Mouse (Mus musculus): Measurements from ENCODE around the gene Ctnnal1. TPM values are rescaled to one million over a fixed set of nuclear protein-coding genes. Genes with fewer than 3 reads are reported as not detected.

The Ctnnal1 gene
- polyA plus RNA-seq, 1 experiment from 2014 or later, result 18.5 TPM

GRCm38 (mm10) chr4:56831998-56832397 is 33.0 kb downstream of the Ctnnal1 start:
- Histone ChIP-seq H3K27ac (replicated peaks) (0 out of 2 replicates have a peak overlapping the region, but pooled peaks have one; percentile 8), H3K4me1 (peaks cover 20% of the 10 kb centered on the region), H3K4me3 (no peak overlapping the region), H3K9me3 (no peaks in the 10 kb centered on the region), H3K27me3 (replicated peaks) (no peaks in the 10 kb centered on the region), H3K4me2 (no peak overlapping the region), H3K9ac (no peak overlapping the region), H3K36me3 (peaks cover 47% of the 10 kb centered on the region)
- WGBS, result 59% methylated on average over 7 of the region's 7 CpGs
- no peak for ATAC-seq (ENCODE audit: extremely low read depth, insufficient number of reproducible peaks, low FRiP score, low TSS enrichment)

- H3K4me3 ChIP-seq, result no peak overlapping the region
- no peaks in the 10 kb centered on the region for H3K27me3 ChIP-seq (replicated peaks)
- 47% methylated on average over 13 of the region's 13 CpGs for WGBS
- peaks cover 52% of the 10 kb centered on the region for H3K36me3 ChIP-seq
- no peaks in the 10 kb centered on the region for H3K9me3 ChIP-seq
- ATAC-seq (ENCODE audit: extremely low read depth, insufficient number of reproducible peaks, low FRiP score, low TSS enrichment), result no peak; the same call in 1 of the 2 replicates
- H3K4me1 ChIP-seq, result peaks cover 20% of the 10 kb centered on the region
- H3K4me2 ChIP-seq, result peak overlapping the region; percentile 21; the same call in 1 of the 2 replicates
- peak overlapping the region; percentile 58 for H3K27ac ChIP-seq (replicated peaks)
- H3K9ac ChIP-seq, result no peak overlapping the region
Observed at GRCm38 (mm10) chr4:56831013-56831609, 33.9 kb downstream of the Ctnnal1 start.

GRCm38 (mm10) chr4:56829511-56829921 is 35.5 kb downstream of the Ctnnal1 start:
- no peak overlapping the region for H3K4me2 ChIP-seq
- ATAC-seq (ENCODE audit: extremely low read depth, insufficient number of reproducible peaks, low FRiP score, low TSS enrichment), result 0 out of 2 replicates have a peak, but pooled peaks have one; percentile 19
- H3K9me3 ChIP-seq, result no peaks in the 10 kb centered on the region
- H3K27me3 ChIP-seq (replicated peaks), result no peaks in the 10 kb centered on the region
- H3K4me1 ChIP-seq, result peaks cover 20% of the 10 kb centered on the region
- H3K36me3 ChIP-seq, result peaks cover 44% of the 10 kb centered on the region
- no peak overlapping the region for H3K9ac ChIP-seq
- H3K27ac ChIP-seq (replicated peaks), result 0 out of 2 replicates have a peak overlapping the region, but pooled peaks have one; percentile 3
- H3K4me3 ChIP-seq, result no peak overlapping the region
- WGBS, result 57% methylated on average over 7 of the region's 7 CpGs

- Histone ChIP-seq H3K4me2 (no peak overlapping the region), H3K9ac (no peak overlapping the region), H3K9me3 (no peaks in the 10 kb centered on the region), H3K4me3 (no peak overlapping the region), H3K4me1 (peaks cover 20% of the 10 kb centered on the region), H3K36me3 (peaks cover 41% of the 10 kb centered on the region), H3K27ac (replicated peaks) (0 out of 2 replicates have a peak overlapping the region, but pooled peaks have one; percentile 3), H3K27me3 (replicated peaks) (no peaks in the 10 kb centered on the region)
- ATAC-seq (ENCODE audit: extremely low read depth, insufficient number of reproducible peaks, low FRiP score, low TSS enrichment), result no peak
- WGBS, result 73% methylated on average over 3 of the region's 3 CpGs
Observed at GRCm38 (mm10) chr4:56828932-56829331, 36.1 kb downstream of the Ctnnal1 start.

GRCm38 (mm10) chr4:56824231-56824630 is 40.8 kb downstream of the Ctnnal1 start:
- Histone ChIP-seq H3K4me1 (no peaks in the 10 kb centered on the region), H3K9me3 (no peaks in the 10 kb centered on the region), H3K27ac (replicated peaks) (no peak overlapping the region), H3K4me3 (no peak overlapping the region), H3K4me2 (no peak overlapping the region), H3K36me3 (peaks cover 31% of the 10 kb centered on the region), H3K9ac (no peak overlapping the region), H3K27me3 (replicated peaks) (no peaks in the 10 kb centered on the region)
- no peak for ATAC-seq (ENCODE audit: extremely low read depth, insufficient number of reproducible peaks, low FRiP score, low TSS enrichment)
- 85% methylated on average over 9 of the region's 9 CpGs for WGBS

- H3K4me3 ChIP-seq, result no peak overlapping the region
Observed at GRCm38 (mm10) chr4:56820017-56820550, 44.9 kb downstream of the Ctnnal1 start.

GRCm38 (mm10) chr4:56815131-56815530 is 49.9 kb downstream of the Ctnnal1 start:
- peaks cover 5% of the 10 kb centered on the region for H3K4me1 ChIP-seq
- no peak overlapping the region for H3K27ac ChIP-seq (replicated peaks)
- H3K36me3 ChIP-seq, result peaks cover 28% of the 10 kb centered on the region
- H3K4me2 ChIP-seq, result no peak overlapping the region
- WGBS, result 86% methylated on average over 8 of the region's 8 CpGs
- no peak overlapping the region for H3K9ac ChIP-seq
- no peak overlapping the region for H3K4me3 ChIP-seq
- no peaks in the 10 kb centered on the region for H3K9me3 ChIP-seq
- no peak for ATAC-seq (ENCODE audit: extremely low read depth, insufficient number of reproducible peaks, low FRiP score, low TSS enrichment)
- H3K27me3 ChIP-seq (replicated peaks), result no peaks in the 10 kb centered on the region

More at GRCm38 (mm10) chr4:56820017-56820550, 44.9 kb downstream of the Ctnnal1 start:
- H3K27me3 ChIP-seq (replicated peaks), result no peaks in the 10 kb centered on the region
- H3K36me3 ChIP-seq, result peaks cover 18% of the 10 kb centered on the region
- H3K9me3 ChIP-seq, result no peaks in the 10 kb centered on the region
- H3K4me1 ChIP-seq, result no peaks in the 10 kb centered on the region
- no peak for ATAC-seq (ENCODE audit: extremely low read depth, insufficient number of reproducible peaks, low FRiP score, low TSS enrichment)
- H3K9ac ChIP-seq, result no peak overlapping the region
- H3K27ac ChIP-seq (replicated peaks), result no peak overlapping the region
- no peak overlapping the region for H3K4me2 ChIP-seq

GRCm38 (mm10) chr4:56812096-56812495 is 52.9 kb downstream of the Ctnnal1 start:
- no peak for ATAC-seq (ENCODE audit: extremely low read depth, insufficient number of reproducible peaks, low FRiP score, low TSS enrichment)
- 69% methylated on average over 4 of the region's 4 CpGs for WGBS

GRCm38 (mm10) chr4:56811642-56812041 is 53.3 kb downstream of the Ctnnal1 start:
- H3K27ac ChIP-seq (replicated peaks), result no peak overlapping the region
- H3K4me3 ChIP-seq, result no peak overlapping the region
- peaks cover 5% of the 10 kb centered on the region for H3K4me1 ChIP-seq
- WGBS, result 58% methylated on average over 3 of the region's 3 CpGs
- ATAC-seq (ENCODE audit: extremely low read depth, insufficient number of reproducible peaks, low FRiP score, low TSS enrichment), result no peak
- H3K36me3 ChIP-seq, result peaks cover 38% of the 10 kb centered on the region
- H3K9ac ChIP-seq, result no peak overlapping the region
- no peaks in the 10 kb centered on the region for H3K27me3 ChIP-seq (replicated peaks)
- H3K9me3 ChIP-seq, result no peaks in the 10 kb centered on the region
- no peak overlapping the region for H3K4me2 ChIP-seq

More at GRCm38 (mm10) chr4:56812096-56812495, 52.9 kb downstream of the Ctnnal1 start:
- Histone ChIP-seq H3K4me2 (no peak overlapping the region), H3K4me1 (peaks cover 5% of the 10 kb centered on the region), H3K9ac (no peak overlapping the region), H3K9me3 (no peaks in the 10 kb centered on the region), H3K27ac (replicated peaks) (no peak overlapping the region), H3K36me3 (peaks cover 37% of the 10 kb centered on the region), H3K4me3 (no peak overlapping the region), H3K27me3 (replicated peaks) (no peaks in the 10 kb centered on the region)

GRCm38 (mm10) chr4:56809050-56809449 is 55.9 kb downstream of the Ctnnal1 start:
- peaks cover 57% of the 10 kb centered on the region for H3K36me3 ChIP-seq
- H3K27me3 ChIP-seq (replicated peaks), result no peaks in the 10 kb centered on the region
- ATAC-seq (ENCODE audit: extremely low read depth, insufficient number of reproducible peaks, low FRiP score, low TSS enrichment), result no peak
- no peak overlapping the region for H3K9ac ChIP-seq
- no peaks in the 10 kb centered on the region for H3K9me3 ChIP-seq
- no peak overlapping the region for H3K27ac ChIP-seq (replicated peaks)
- H3K4me1 ChIP-seq, result peaks cover 5% of the 10 kb centered on the region
- no peak overlapping the region for H3K4me2 ChIP-seq
- H3K4me3 ChIP-seq, result no peak overlapping the region
- WGBS, result 69% methylated on average over 4 of the region's 4 CpGs

GRCm38 (mm10) chr4:56802669-56803150 is 62.3 kb downstream of the Ctnnal1 start:
- Histone ChIP-seq H3K36me3 (peaks cover 67% of the 10 kb centered on the region), H3K4me1 (peaks cover 25% of the 10 kb centered on the region), H3K9me3 (no peaks in the 10 kb centered on the region), H3K9ac (peak overlapping the region; percentile 86), H3K4me3 (peak overlapping the region; percentile 90), H3K27me3 (replicated peaks) (no peaks in the 10 kb centered on the region), H3K4me2 (peak overlapping the region; percentile 98), H3K27ac (replicated peaks) (peak overlapping the region; percentile 82)
- WGBS, result 3% methylated on average over 25 of the region's 25 CpGs
- ATAC-seq (ENCODE audit: extremely low read depth, insufficient number of reproducible peaks, low FRiP score, low TSS enrichment), result no peak
